Mouse (Mus musculus): ENCODE measurements around the gene Tmprss4. TPM values are rescaled to one million over a fixed set of nuclear protein-coding genes. Genes with fewer than 3 reads are reported as not detected.

Gene Tmprss4
- total RNA-seq, 2 experiments from 2014 or later: not detected

- no peak for DNase-seq
These were observed 67.3 kb downstream of the Tmprss4 start for GRCm38 (mm10) chr9:45136442-45137169.

- DNase-seq: no peak
These were observed 70.2 kb downstream of the Tmprss4 start for GRCm38 (mm10) chr9:45133484-45134310.

- DNase-seq: no peak
These were observed 73.8 kb downstream of the Tmprss4 start for GRCm38 (mm10) chr9:45130119-45130518.

- no peak for DNase-seq
These were observed 77.0 kb downstream of the Tmprss4 start for GRCm38 (mm10) chr9:45126941-45127340.

GRCm38 (mm10) chr9:45125211-45125610 lies 78.7 kb downstream of the Tmprss4 start:
- DNase-seq: no peak

Other genes starting within 250 kb of the Tmprss4 start
- gene Ube4a, start 238.5 kb downstream of the Tmprss4 start, total RNA-seq (2021): 10 to 100 TPM; 72.1 to 78.3 TPM
- not detected for gene Cd3g, start 223.7 kb downstream of the Tmprss4 start, total RNA-seq (2021)
- gene Cd3d, start 222.3 kb downstream of the Tmprss4 start, total RNA-seq (2021): not detected
- gene Cd3e, start 194.5 kb downstream of the Tmprss4 start, total RNA-seq (2021): not detected
- 1 to 10 TPM in 1 of 2 experiments, under 1 TPM in 1; 0.42 to 1.1 TPM for gene Mpzl2, start 164.3 kb downstream of the Tmprss4 start, total RNA-seq (2021)
- gene Mpzl3, start 148.9 kb downstream of the Tmprss4 start, total RNA-seq (2021): 1 to 10 TPM; 6.6 to 6.9 TPM
- gene Jaml, start 124.9 kb downstream of the Tmprss4 start, total RNA-seq (2021): under 1 TPM; 0.20 to 0.30 TPM
- 100 to 1,000 TPM; 253 to 275 TPM for gene Scn2b, start 86.3 kb downstream of the Tmprss4 start, total RNA-seq (2021)
- gene Scn4b, start 65.7 kb downstream of the Tmprss4 start, total RNA-seq (2021): 10 to 100 TPM; 11.1 to 14.2 TPM
- gene BC049352, start 22.1 kb downstream of the Tmprss4 start, total RNA-seq (2021): under 1 TPM; 0.20 to 0.62 TPM
- 1 to 10 TPM; 2.4 to 3.3 TPM for gene Il10ra, start 65.1 kb upstream of the Tmprss4 start, total RNA-seq (2021)
- not detected for gene Tmprss13, start 115.0 kb upstream of the Tmprss4 start, total RNA-seq (2021)
- gene Fxyd6, start 166.1 kb upstream of the Tmprss4 start, total RNA-seq (2021): 10 to 100 TPM; 79.6 to 85.8 TPM
- gene Fxyd2, start 195.6 kb upstream of the Tmprss4 start, total RNA-seq (2021): 1 to 10 TPM; 6.8 to 7.9 TPM
- gene Dscaml1, start 222.5 kb upstream of the Tmprss4 start, total RNA-seq (2021): 10 to 100 TPM; 88.0 to 91.7 TPM

Data from layer of hippocampus, postnatal 36 days (tissue).